In genomic region chr9:55048211-55048880, GRCm38 (mm10) we compare ENCODE assay signal across 9 mouse cellular contexts. TPM values are rescaled to one million over a fixed set of nuclear protein-coding genes. Genes with fewer than 3 reads are reported as not detected.
DNase-seq lines count a peak whose midpoint lies in the region; ATAC-seq and TF ChIP-seq lines count a peak whose summit lies in the region.
"Had no signal": no experiment of that assay in that cellular context is flagged by ENCODE, and none has a peak within 500 bp of the region (broad histone marks: within the 10 kb centered on the region; RNA-seq: fewer than 3 reads in every experiment).

TSS of gene Chrnb4 (minus strand) at chr9:55048779.

- no peak for TF ChIP-seq CTCF in heart, adult 2 months (IDR thresholded peaks at IDR 0.05)
- 0 out of 2 replicates have a peak, but pooled peaks have one; percentile 19 for TF ChIP-seq CTCF in thymus, adult 2 months (IDR thresholded peaks at IDR 0.05; ENCODE audit: borderline replicate concordance, control insufficient read depth, extremely low read depth, insufficient read depth, low read length, poor library complexity)

- intact Hi-C loops in heart, adult 2 months (cut with DNase I), result no loop called here
- intact Hi-C loops in heart, postnatal 10 days (cut with DNase I), result no loop called here

- no peak for TF ChIP-seq EP300 in heart, adult 2 months (IDR thresholded peaks at IDR 0.05; ENCODE audit: insufficient read depth, low read depth, low read length)

- H3K4me3 ChIP-seq in heart, adult 2 months, result peak within 1 kb of the TSS; percentile 9; the same call in 1 of the 2 replicates
- peak within 1 kb of the TSS; percentile 74 to 85 for H3K4me3 ChIP-seq in ES-E14 (ENCODE audit: insufficient read depth in 1 of 2, low read depth in 1 of 2, low read length in 2 of 2, poor library complexity in 1 of 2, severe bottlenecking in 1 of 2)
- peak within 1 kb of the TSS; percentile 52 for H3K4me3 ChIP-seq in forebrain, embryonic 13.5 days
- H3K4me3 ChIP-seq in liver, embryonic 12.5 days, result peak within 1 kb of the TSS; percentile 46
- no peak within 1 kb of the TSS for H3K4me3 ChIP-seq in thymus, adult 2 months (ENCODE audit: control insufficient read depth, insufficient read depth, low read length)

- ATAC-seq in forebrain, embryonic 13.5 days, result peak; percentile 62; the same call in 1 of the 2 replicates
- ATAC-seq in liver, embryonic 12.5 days, result no peak; the same call in 1 of the 2 replicates
- no peak for ATAC-seq in erythroid progenitor cell, adult 5-6 weeks (replicated peaks; ENCODE audit: low FRiP score, poor library complexity, severe bottlenecking)

- no peaks in the 10 kb centered on the region for H3K36me3 ChIP-seq in heart, adult 2 months (ENCODE audit: control insufficient read depth, insufficient read depth, low read length)
- H3K36me3 ChIP-seq in ES-E14 (ENCODE audit: control insufficient read depth, insufficient read depth, low read length, poor library complexity, severe bottlenecking), result no peaks in the 10 kb centered on the region
- H3K36me3 ChIP-seq in forebrain, embryonic 13.5 days (ENCODE audit: poor library complexity, severe bottlenecking), result no peaks in the 10 kb centered on the region
- no peaks in the 10 kb centered on the region for H3K36me3 ChIP-seq in liver, embryonic 12.5 days
- H3K36me3 ChIP-seq in thymus, adult 2 months (ENCODE audit: control insufficient read depth, insufficient read depth, low read length), result no peaks in the 10 kb centered on the region

- H3K27me3 ChIP-seq in heart, adult 2 months (ENCODE audit: control insufficient read depth, insufficient read depth, low read length), result peaks cover 2% of the 10 kb centered on the region; the same call in 1 of the 2 replicates
- H3K27me3 ChIP-seq in forebrain, embryonic 13.5 days, result no peaks in the 10 kb centered on the region
- H3K27me3 ChIP-seq in liver, embryonic 12.5 days (replicated peaks), result peaks cover 28% of the 10 kb centered on the region
- H3K27me3 ChIP-seq in thymus, adult 2 months (ENCODE audit: control insufficient read depth, insufficient read depth, low read length), result no peaks in the 10 kb centered on the region; the same call in 1 of the 2 replicates

- in situ Hi-C loops in ES-E14 (cut with MboI; ENCODE audit: low sequenced_read_pairs in 2 of 2, unreplicated experiment in 2 of 2), result loop anchor here in 1 of 2 experiments (10.0 kb wide), 1 partner anchor 56 kb away; no protein-coding TSS in a partner anchor

- no peak for TF ChIP-seq POLR2A in heart, adult 2 months (IDR thresholded peaks at IDR 0.05; ENCODE audit: insufficient read depth, low read depth, low read length)
- TF ChIP-seq POLR2A in thymus, adult 2 months (IDR thresholded peaks at IDR 0.05; ENCODE audit: control insufficient read depth, extremely low read depth, insufficient read depth, low read length, poor library complexity), result no peak

- H3K9ac ChIP-seq in heart, adult 2 months (ENCODE audit: low read depth, low read length), result no peak within 1 kb of the TSS
- H3K9ac ChIP-seq in ES-E14 (ENCODE audit: insufficient read depth, low read depth, low read length, poor library complexity, severe bottlenecking), result peak within 1 kb of the TSS; percentile 38; the same call in 1 of the 2 replicates
- peak within 1 kb of the TSS; percentile 67 for H3K9ac ChIP-seq in forebrain, embryonic 13.5 days
- H3K9ac ChIP-seq in liver, embryonic 12.5 days, result no peak within 1 kb of the TSS

- no peak within 1 kb of the TSS for H3K27ac ChIP-seq in heart, adult 2 months
- H3K27ac ChIP-seq in ES-E14 (ENCODE audit: insufficient read depth, low read depth, low read length, poor library complexity, severe bottlenecking), result no peak within 1 kb of the TSS
- no peak within 1 kb of the TSS for H3K27ac ChIP-seq in forebrain, embryonic 13.5 days
- H3K27ac ChIP-seq in liver, embryonic 12.5 days, result no peak within 1 kb of the TSS
- no peak within 1 kb of the TSS for H3K27ac ChIP-seq in thymus, adult 2 months (ENCODE audit: control insufficient read depth, insufficient read depth, low read length)

- 1% methylated on average over 23 of the region's 23 CpGs for whole genome bisulfite sequencing in heart, adult 2 months
- 3% methylated on average over 22 of the region's 23 CpGs for WGBS in forebrain, embryonic 13.5 days
- WGBS in liver, embryonic 12.5 days (ENCODE audit: insufficient replicate concordance), result 3% methylated on average over 23 of the region's 23 CpGs
- 5% methylated on average over 23 of the region's 23 CpGs for WGBS in thymus, adult 2 months

- H3K79me2 ChIP-seq in heart, adult 2 months (replicated peaks; ENCODE audit: control insufficient read depth, insufficient read depth, low read length), result no peaks in the 10 kb centered on the region

- peak in 1 of 2 experiments; percentile 16 for DNase-seq in heart, adult 2 months
- no peak for DNase-seq in heart, postnatal 10 days
- no peak for DNase-seq in ES-E14 (ENCODE audit: low read depth, low spot score)
- peak; percentile 26 for DNase-seq in thymus, adult 2 months
- DNase-seq in urinary bladder, postnatal 4 days (ENCODE audit: low spot score in 2 of 2), result no peak

- peak within 1 kb of the TSS; percentile 93 for H3K4me2 ChIP-seq in forebrain, embryonic 13.5 days
- peak within 1 kb of the TSS; percentile 67 for H3K4me2 ChIP-seq in liver, embryonic 12.5 days

- H3K4me1 ChIP-seq in heart, adult 2 months (ENCODE audit: control insufficient read depth, insufficient read depth, low read length), result peaks cover 1% of the 10 kb centered on the region; the same call in 1 of the 2 replicates
- H3K4me1 ChIP-seq in ES-E14 (ENCODE audit: control insufficient read depth in 2 of 2, insufficient read depth in 2 of 2, low read length in 2 of 2, poor library complexity in 1 of 2), result peaks cover 0 to 6% of the 10 kb centered on the region in 2 experiments; a peak in 3 of 4 replicates
- H3K4me1 ChIP-seq in forebrain, embryonic 13.5 days, result peaks cover 9% of the 10 kb centered on the region
- peaks cover 12% of the 10 kb centered on the region for H3K4me1 ChIP-seq in liver, embryonic 12.5 days
- no peaks in the 10 kb centered on the region for H3K4me1 ChIP-seq in thymus, adult 2 months (replicated peaks; ENCODE audit: control insufficient read depth, insufficient read depth, low read length)

- H3K9me3 ChIP-seq in ES-E14 (ENCODE audit: control insufficient read depth, insufficient read depth, low read depth, low read length), result no peaks in the 10 kb centered on the region
- no peaks in the 10 kb centered on the region for H3K9me3 ChIP-seq in forebrain, embryonic 13.5 days (replicated peaks)
- H3K9me3 ChIP-seq in liver, embryonic 12.5 days (replicated peaks), result no peaks in the 10 kb centered on the region

TF ChIP-seq in ES-E14, 5 proteins besides CTCF, POLR2A, EP300 and RAD21:
- no peak for TF ChIP-seq ZNF384 (IDR thresholded peaks at IDR 0.05; ENCODE audit: low read depth, low read length)

RNA-seq across cellular contexts. Expression of gene Chrnb4, which starts in this region (rescaled TPM):
- under 1 TPM; 0.05 to 0.08 TPM for total RNA-seq in heart, adult 2 months (2021)
- polyA plus RNA-seq in heart, adult 2 months (2012; rRNA removed), result 0.32 and 0.33 TPM in 2 replicates
- total RNA-seq in heart, postnatal 10 days (2021), result not detected
- total RNA-seq in ES-E14 (2012; rRNA removed), result 0.18 and 0.48 TPM in 2 replicates
- 0.35 and 0.62 TPM in 2 replicates for polyA plus RNA-seq in forebrain, embryonic 13.5 days (2015; fragmentation: Nextera tagmentation; extraction: Ambion mirVana)
- 0.04 TPM in 1 of 2 replicates, not detected in the other for polyA plus RNA-seq in liver, embryonic 12.5 days (2016; fragmentation: Nextera tagmentation; extraction: Ambion mirVana)
- 0.39 and 0.57 TPM in 2 replicates for polyA plus RNA-seq in thymus, adult 2 months (2012; rRNA removed)
- total RNA-seq in erythroid progenitor cell, adult 5-6 weeks (2015; ENCODE audit: low replicate concordance), result not detected in 2 replicates
- total RNA-seq in erythroid progenitor cell, adult 5-6 weeks (2017; ENCODE audit: low replicate concordance), result not detected in 2 replicates
- total RNA-seq: MEL had no signal

Comparison
In these comparisons a context has a peak if more than half of its experiments do, and no peak if none do; other contexts are left out.
1. Peak in ATAC-seq, H3K4me3 ChIP-seq, H3K9ac ChIP-seq and H3K4me2 ChIP-seq in forebrain, embryonic 13.5 days; RNA of the gene not detected or under 1 TPM.
2. Peak in DNase-seq in thymus, adult 2 months; RNA of the gene not detected or under 1 TPM.